Mouse (Mus musculus) neural tube, embryonic 11.5 days (tissue): ENCODE data around the gene Lbp. TPM values are rescaled to one million over a fixed set of nuclear protein-coding genes. Genes with fewer than 3 reads are reported as not detected.

Experiments used
- ATAC-seq: fragments of 200-750 bp; cut with Nextera tagmentation; 2 replicates; pipeline ENCODE4 v1.8.0; 2017; ENCODE audit warnings: moderate number of reproducible peaks, mild to moderate bottlenecking, moderate TSS enrichment, moderate library complexity; ENCODE audit not compliant: insufficient read depth, low FRiP score, low TSS enrichment
- DNase-seq: peaks from one replicate; pipeline ENCODE4 v3.0.0-alpha.2; 2015; ENCODE audit warnings: low spot score
- H3K27ac ChIP-seq: fragments of 300-500 bp; sonication (generic); 2 replicates; pipeline ENCODE4 v1.5.1; 2014; ENCODE audit warnings: low read depth, mild to moderate bottlenecking, low read length
- H3K27me3 ChIP-seq: fragments of 300-500 bp; sonication (generic); 2 replicates; pipeline ENCODE4 v1.6.1; 2014; ENCODE audit warnings: mild to moderate bottlenecking, low read length, mixed read lengths; ENCODE audit not compliant: control insufficient read depth, insufficient read depth
- H3K36me3 ChIP-seq: fragments of 300-500 bp; sonication (generic); 2 replicates; pipeline ENCODE4 v1.6.1; 2014; ENCODE audit warnings: mild to moderate bottlenecking, low read length, moderate library complexity, mixed read lengths; ENCODE audit not compliant: control insufficient read depth, insufficient read depth
- H3K4me1 ChIP-seq: fragments of 300-500 bp; sonication (generic); 2 replicates; pipeline ENCODE4 v1.6.1; 2014; ENCODE audit warnings: low read length, mixed read lengths; ENCODE audit not compliant: control insufficient read depth, insufficient read depth
- H3K4me2 ChIP-seq: fragments of 300-500 bp; sonication (generic); 2 replicates; pipeline ENCODE4 v1.6.1; 2014; ENCODE audit warnings: low read depth, mild to moderate bottlenecking, moderate library complexity
- H3K4me3 ChIP-seq: fragments of 300-500 bp; sonication (generic); 2 replicates; pipeline ENCODE4 v1.5.1; 2014; ENCODE audit warnings: low read depth, low read length
- H3K9ac ChIP-seq: fragments of 300-500 bp; sonication (generic); 2 replicates; pipeline ENCODE4 v1.6.1; 2014; ENCODE audit warnings: mild to moderate bottlenecking, low read length
- H3K9me3 ChIP-seq: fragments of 300-500 bp; sonication (generic); 2 replicates; pipeline ENCODE4 v1.6.1; 2016; ENCODE audit warnings: low read length; ENCODE audit not compliant: control insufficient read depth
- WGBS: fragments of 180-500 bp; shearing (Covaris S2); extraction: QIAGEN DNeasy Blood & Tissue Kit; methylation state at CpG from one replicate; pipeline ENCODE4 v1.1.7; 2014; 5-methylcytosine and 5-hydroxymethylcytosine counted together
- polyA plus RNA-seq: library from polyadenylated mRNA; unstranded; fragments of >200 nt; fragmentation: Nextera tagmentation; extraction: Ambion mirVana; gene quantifications from 2 replicates; pipeline ENCODE4 v1.2.1, GENCODE M21; 2014

The Lbp gene
- polyA plus RNA-seq, 1 experiment from 2014 or later, result 1.7 TPM

- Histone ChIP-seq H3K36me3 (no peaks in the 10 kb centered on the region), H3K4me3 (no peak overlapping the region), H3K4me1 (no peaks in the 10 kb centered on the region), H3K9me3 (no peaks in the 10 kb centered on the region), H3K4me2 (no peak overlapping the region), H3K27ac (no peak overlapping the region), H3K27me3 (no peaks in the 10 kb centered on the region), H3K9ac (no peak overlapping the region)
- ATAC-seq (no peak), DNase-seq (no peak)
- WGBS, result 89% methylated on average over 6 of the region's 6 CpGs
Measured at GRCm38 (mm10) chr2:158321596-158321995, 15.3 kb downstream of the Lbp start.

DNA sequence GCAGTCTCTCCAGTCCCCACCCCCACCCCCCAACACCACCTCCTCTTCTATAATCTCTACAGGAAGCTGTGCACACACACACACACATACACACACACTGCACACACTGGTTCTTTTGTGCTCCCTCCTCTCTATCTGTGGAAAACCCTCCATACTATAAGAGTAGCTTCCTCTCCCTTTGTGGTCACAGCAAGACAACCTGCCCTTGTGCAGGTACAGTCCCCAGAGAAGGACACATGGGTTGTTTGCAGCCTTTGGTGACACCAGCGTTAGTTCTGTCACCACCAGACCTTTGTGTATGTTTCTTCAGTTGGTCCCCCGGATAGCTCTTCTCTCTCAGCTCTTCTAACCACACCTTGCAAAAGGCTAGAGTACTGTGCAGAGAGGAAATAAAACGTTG is 16.6 kb downstream of the Lbp start:
- no peaks in the 10 kb centered on the region for H3K27me3 ChIP-seq

DNA sequence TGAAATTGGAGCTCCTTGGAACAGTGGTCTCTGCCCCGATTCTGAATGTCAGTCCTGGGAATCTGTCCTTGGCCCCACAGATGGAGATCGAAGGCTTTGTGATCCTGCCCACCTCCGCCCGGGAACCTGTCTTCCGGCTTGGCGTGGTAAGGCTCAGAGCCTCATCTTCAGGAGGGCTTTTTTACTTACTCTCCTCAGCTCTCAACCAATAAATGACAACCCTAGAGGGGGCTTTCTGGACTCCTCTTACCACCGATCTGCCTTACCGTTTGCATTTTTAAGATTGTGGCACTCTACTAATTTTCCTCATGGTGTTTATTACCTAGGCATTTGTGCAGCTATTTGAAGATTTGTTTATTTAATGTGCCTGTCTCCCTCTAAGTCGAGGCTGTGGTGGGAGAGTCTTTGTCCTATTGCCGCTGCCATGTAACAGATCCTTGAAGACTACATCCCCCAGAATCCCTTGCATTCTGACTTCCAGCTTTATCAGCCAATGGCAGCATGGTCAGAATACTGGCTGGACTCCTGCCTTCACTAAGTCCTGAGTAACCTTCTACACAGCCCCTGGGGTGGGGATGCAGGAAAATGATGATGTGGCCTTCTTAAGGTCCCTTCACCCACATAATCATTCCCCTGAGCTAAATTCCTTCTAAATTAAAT is 18.4 kb downstream of the Lbp start:
- no peak overlapping the region for H3K9ac ChIP-seq
- no peaks in the 10 kb centered on the region for H3K27me3 ChIP-seq
- DNase-seq (peak; percentile 19), ATAC-seq (peak; percentile 58; the same call in 1 of the 2 replicates)
- no peaks in the 10 kb centered on the region for H3K36me3 ChIP-seq
- H3K27ac ChIP-seq, result no peak overlapping the region
- WGBS, result 65% methylated on average over 10 of the region's 10 CpGs
- no peaks in the 10 kb centered on the region for H3K4me1 ChIP-seq
- no peak overlapping the region for H3K4me2 ChIP-seq
- no peak overlapping the region for H3K4me3 ChIP-seq
- H3K9me3 ChIP-seq, result no peaks in the 10 kb centered on the region

More for the DNA sequence above, 16.6 kb downstream of the Lbp start:
- Histone ChIP-seq H3K9ac (no peak overlapping the region), H3K27ac (no peak overlapping the region), H3K9me3 (no peaks in the 10 kb centered on the region), H3K4me2 (no peak overlapping the region), H3K4me1 (no peaks in the 10 kb centered on the region), H3K4me3 (no peak overlapping the region), H3K36me3 (no peaks in the 10 kb centered on the region)
- no peak for DNase-seq
- ATAC-seq, result no peak
- 71% methylated on average over 3 of the region's 3 CpGs for WGBS

- Histone ChIP-seq H3K9ac (no peak overlapping the region), H3K27ac (no peak overlapping the region), H3K4me2 (no peak overlapping the region), H3K9me3 (no peaks in the 10 kb centered on the region), H3K27me3 (no peaks in the 10 kb centered on the region), H3K36me3 (no peaks in the 10 kb centered on the region), H3K4me3 (no peak overlapping the region), H3K4me1 (no peaks in the 10 kb centered on the region)
- ATAC-seq (no peak), DNase-seq (no peak)
- 56% methylated on average over 8 of the region's 8 CpGs for WGBS
Measured at GRCm38 (mm10) chr2:158325609-158326008, 19.3 kb downstream of the Lbp start.

- Histone ChIP-seq H3K36me3 (no peaks in the 10 kb centered on the region), H3K27me3 (no peaks in the 10 kb centered on the region), H3K4me2 (no peak overlapping the region), H3K27ac (no peak overlapping the region), H3K4me3 (no peak overlapping the region), H3K4me1 (no peaks in the 10 kb centered on the region), H3K9ac (no peak overlapping the region), H3K9me3 (no peaks in the 10 kb centered on the region)
- DNase-seq, result no peak
- WGBS, result 89% methylated on average over 13 of the region's 13 CpGs
- no peak for ATAC-seq
Measured at GRCm38 (mm10) chr2:158334356-158334755, 28.1 kb downstream of the Lbp start.

DNA sequence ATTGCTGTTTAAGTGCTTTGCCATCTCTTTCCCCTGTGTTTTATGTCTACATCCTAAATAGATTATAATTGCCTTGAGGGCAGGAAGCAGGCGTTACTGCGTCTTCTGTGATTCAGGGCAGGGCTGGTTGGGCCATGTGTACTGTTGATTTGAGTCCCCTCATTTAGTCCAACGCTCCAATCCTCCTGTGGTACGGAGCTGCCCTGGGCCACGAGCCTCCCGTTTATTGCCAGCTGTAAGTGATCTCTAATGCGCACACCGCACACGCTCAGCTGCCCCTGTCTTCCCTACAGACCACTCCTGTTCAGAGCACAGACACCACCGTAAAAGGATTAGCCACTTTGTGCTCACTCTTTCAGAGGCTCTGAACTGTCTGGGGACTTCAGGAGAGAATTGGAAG is 31.4 kb downstream of the Lbp start:
- no peak for ATAC-seq
- no peak for DNase-seq
- Histone ChIP-seq H3K4me3 (no peak overlapping the region), H3K4me2 (no peak overlapping the region), H3K27me3 (no peaks in the 10 kb centered on the region), H3K9me3 (no peaks in the 10 kb centered on the region), H3K36me3 (no peaks in the 10 kb centered on the region), H3K4me1 (no peaks in the 10 kb centered on the region), H3K9ac (no peak overlapping the region), H3K27ac (no peak overlapping the region)
- 50% methylated on average over 10 of the region's 10 CpGs for WGBS

DNA sequence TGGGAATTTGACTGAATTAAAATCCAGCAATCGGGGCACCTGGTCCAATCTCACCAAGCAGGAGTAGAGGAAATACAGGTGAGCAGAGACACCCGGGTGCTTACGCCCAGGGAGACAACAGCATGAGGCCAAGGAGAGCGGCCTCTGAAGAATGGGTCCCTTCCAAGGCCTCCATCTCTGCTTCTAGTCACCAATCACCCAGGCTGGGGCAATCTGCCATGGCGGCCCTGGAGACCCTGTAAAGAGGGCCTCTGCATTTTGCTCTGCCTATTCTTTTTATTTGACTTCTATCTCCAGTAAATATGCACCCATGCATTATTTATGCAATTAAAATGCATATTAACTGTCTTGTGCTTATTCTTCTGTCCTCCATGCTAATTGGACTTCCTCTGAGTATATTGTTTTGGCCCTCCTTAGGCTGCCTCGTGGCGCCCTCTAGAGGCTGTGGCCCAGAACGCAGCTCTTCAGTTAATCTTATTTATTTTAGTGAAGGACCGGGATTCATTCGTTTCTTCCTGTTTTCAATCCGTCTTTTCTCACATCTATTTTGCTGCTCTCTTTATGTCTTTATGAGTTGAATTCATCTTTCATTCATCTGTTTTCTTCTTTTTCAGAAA is 33.8 kb downstream of the Lbp start:
- DNase-seq, result peak; percentile 76
- Histone ChIP-seq H3K4me3 (no peak overlapping the region), H3K27me3 (no peaks in the 10 kb centered on the region), H3K9ac (no peak overlapping the region), H3K4me2 (no peak overlapping the region), H3K27ac (no peak overlapping the region), H3K36me3 (no peaks in the 10 kb centered on the region), H3K9me3 (no peaks in the 10 kb centered on the region), H3K4me1 (peaks cover 4% of the 10 kb centered on the region; the same call in 1 of the 2 replicates)
- no peak for ATAC-seq
- 42% methylated on average over 11 of the region's 11 CpGs for WGBS

DNA sequence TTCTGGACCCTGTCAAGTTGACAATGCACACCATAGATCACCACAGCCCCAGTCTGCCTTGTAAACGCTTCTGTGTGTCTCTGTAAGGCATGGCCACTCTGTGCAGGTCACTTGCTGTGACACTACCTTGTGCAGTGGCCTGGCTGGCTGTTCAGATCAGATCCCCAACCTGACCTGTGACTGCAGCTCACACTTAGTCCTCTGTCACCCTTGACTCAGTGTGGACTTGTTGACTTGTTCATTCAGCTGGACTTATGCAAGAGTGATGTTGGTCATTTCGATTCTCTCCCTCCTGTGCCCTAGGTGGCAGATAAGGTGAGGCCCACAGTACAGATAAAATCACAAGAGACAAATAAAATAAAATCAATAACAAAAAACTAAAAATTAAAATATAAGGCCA is 35.0 kb downstream of the Lbp start:
- H3K4me1 ChIP-seq, result peaks cover 4% of the 10 kb centered on the region; the same call in 1 of the 2 replicates
- ATAC-seq, result no peak
- DNase-seq, result no peak
- H3K4me3 ChIP-seq, result no peak overlapping the region
- WGBS, result 75% methylated on average over 2 of the region's 2 CpGs
- no peak overlapping the region for H3K4me2 ChIP-seq
- no peak overlapping the region for H3K27ac ChIP-seq
- no peaks in the 10 kb centered on the region for H3K36me3 ChIP-seq
- no peaks in the 10 kb centered on the region for H3K27me3 ChIP-seq
- no peak overlapping the region for H3K9ac ChIP-seq
- no peaks in the 10 kb centered on the region for H3K9me3 ChIP-seq

DNA sequence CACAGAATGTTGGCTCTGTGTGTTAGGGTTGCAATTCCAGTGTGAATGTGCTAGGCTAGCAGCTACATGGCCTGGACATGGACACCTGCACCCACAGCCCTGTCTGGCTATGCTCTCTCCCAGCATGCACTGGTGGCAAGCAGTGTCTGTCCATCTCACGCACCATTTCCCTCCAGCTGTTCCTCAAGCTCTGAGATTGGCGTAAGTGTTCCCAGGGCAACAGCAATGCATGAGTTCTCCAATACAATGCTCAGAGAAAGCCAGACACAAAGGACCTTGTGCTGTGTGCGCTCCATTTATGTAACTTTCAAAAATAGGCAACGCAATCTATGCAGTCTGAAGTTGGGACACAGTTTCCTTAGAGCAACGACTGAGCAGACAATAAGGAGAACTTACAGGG is 37.2 kb downstream of the Lbp start:
- peak; percentile 50 for ATAC-seq
- peak; percentile 67 for DNase-seq
- 42% methylated on average over 5 of the region's 5 CpGs for WGBS

More for the DNA sequence above, 37.2 kb downstream of the Lbp start:
- no peaks in the 10 kb centered on the region for H3K9me3 ChIP-seq
- no peaks in the 10 kb centered on the region for H3K27me3 ChIP-seq
- H3K4me1 ChIP-seq, result peaks cover 4% of the 10 kb centered on the region; the same call in 1 of the 2 replicates
- H3K36me3 ChIP-seq, result no peaks in the 10 kb centered on the region
- no peak overlapping the region for H3K9ac ChIP-seq
- H3K27ac ChIP-seq, result 0 out of 2 replicates have a peak overlapping the region, but pooled peaks have one; percentile 50
- no peak overlapping the region for H3K4me3 ChIP-seq
- no peak overlapping the region for H3K4me2 ChIP-seq
